Mouse (Mus musculus) layer of hippocampus, postnatal 14 days (tissue): ENCODE data around the gene Crim1. TPM values are rescaled to one million over a fixed set of nuclear protein-coding genes. Genes with fewer than 3 reads are reported as not detected.
A peak's percentile ranks its signal among the peaks of the same experiment; 100 is the strongest.

ENCODE experiments used
- DNase-seq, 2 experiments: peaks; one replicate each; pipeline ENCODE4 v3.0.0; 2021 to 2022; ENCODE audit warnings: low spot score in 2 of 2, mixed read lengths in 1 of 2
- microRNA-seq, 2 experiments: library from miRNA; unstranded; fragments of <30 nt; microRNA quantifications; one replicate each; pipeline ENCODE4 v1.2.0; 2021
- total RNA-seq, 2 experiments: library from RNA; stranded (reverse); gene quantifications; 2 replicates each; pipeline ENCODE4 v1.2.3; 2021

Crim1 gene
- total RNA-seq, 2 experiments from 2014 or later: 101 to 103 TPM

GRCm38 (mm10) chr17:78406854-78407253, 206.8 kb downstream of the Crim1 start:
- DNase-seq: no peak

- no peak for DNase-seq
Observed at GRCm38 (mm10) chr17:78407581-78407980, 207.5 kb downstream of the Crim1 start.

GRCm38 (mm10) chr17:78408386-78408785, 208.3 kb downstream of the Crim1 start:
- no peak for DNase-seq

- peak in 1 of 2 experiments; percentile 37 for DNase-seq
Observed at GRCm38 (mm10) chr17:78409900-78410299, 209.9 kb downstream of the Crim1 start.

- DNase-seq: no peak
Observed at GRCm38 (mm10) chr17:78415255-78415654, 215.2 kb downstream of the Crim1 start.

- DNase-seq: peak; percentile 89 to 92
Observed at GRCm38 (mm10) chr17:78417381-78418281, 217.6 kb downstream of the Crim1 start, which contains the start of gene Fez2. Gene Fez2 (minus strand): TSS chr17:78418152.

GRCm38 (mm10) chr17:78419216-78419615, 219.2 kb downstream of the Crim1 start:
- DNase-seq: no peak

GRCm38 (mm10) chr17:78425026-78425425, 225.0 kb downstream of the Crim1 start:
- DNase-seq: no peak

Small RNA genes lying within 50 kb of the gene (microRNA-seq; reads per million reads assigned to microRNA genes)
- 0 reads per million in 2 experiments for gene Gm25069

Other genes with a start within 250 kb of the Crim1 start
- 10 to 100 TPM; 31.6 to 34.9 TPM for gene Fez2, start 217.9 kb downstream of the Crim1 start, total RNA-seq